Mouse (Mus musculus) hindbrain, postnatal 0 days (tissue): ENCODE measurements around the gene Flot1. TPM values are rescaled to one million over a fixed set of nuclear protein-coding genes. Genes with fewer than 3 reads are reported as not detected.

Experiments used
- ATAC-seq: fragments of 200-750 bp; cut with Nextera tagmentation; 2 replicates; pipeline ENCODE4 v1.8.0; 2017; ENCODE audit warnings: mild to moderate bottlenecking, moderate TSS enrichment, moderate library complexity
- DNase-seq: peaks from one replicate; pipeline ENCODE4 v3.0.0-alpha.2; 2015; ENCODE audit warnings: low spot score
- H3K27ac ChIP-seq: fragments of 300-500 bp; sonication (generic); 2 replicates; pipeline ENCODE4 v1.5.1; 2014; ENCODE audit warnings: mild to moderate bottlenecking
- H3K27me3 ChIP-seq: fragments of 300-500 bp; sonication (generic); 2 replicates; pipeline ENCODE4 v1.6.1; 2014; ENCODE audit warnings: low read length, mixed read lengths; ENCODE audit not compliant: insufficient read depth
- H3K36me3 ChIP-seq: fragments of 300-500 bp; sonication (generic); 2 replicates; pipeline ENCODE4 v1.6.1; 2014; ENCODE audit warnings: low read length, mixed read lengths; ENCODE audit not compliant: insufficient read depth
- H3K4me1 ChIP-seq: fragments of 300-500 bp; sonication (generic); 2 replicates; pipeline ENCODE4 v1.6.1; 2014; ENCODE audit warnings: antibody characterized with exemption, low read length, mixed read lengths; ENCODE audit not compliant: insufficient read depth
- H3K4me2 ChIP-seq: fragments of 300-500 bp; sonication (generic); 2 replicates; pipeline ENCODE4 v1.6.1; 2014; ENCODE audit warnings: low read depth, mild to moderate bottlenecking, low read length, moderate library complexity, mixed read lengths
- H3K4me3 ChIP-seq: fragments of 300-500 bp; sonication (generic); 2 replicates; pipeline ENCODE4 v1.5.1; 2014; ENCODE audit warnings: low read length
- H3K9ac ChIP-seq: fragments of 300-500 bp; sonication (generic); replicated peaks from 2 replicates; pipeline ENCODE4 v1.6.1; 2014; ENCODE audit warnings: mild to moderate bottlenecking, low read length, moderate library complexity, mixed read lengths
- H3K9me3 ChIP-seq: fragments of 300-500 bp; sonication (generic); 2 replicates; pipeline ENCODE4 v1.6.1; 2016; ENCODE audit warnings: low read length, mixed read lengths
- CTCF ChIP-seq: IDR thresholded peaks from 2 replicates; pipeline ENCODE4 v1.5.1; 2016; ENCODE audit warnings: antibody characterized with exemption, control low read depth, low read depth
- WGBS: fragments of 180-500 bp; shearing (Covaris S2); extraction: QIAGEN DNeasy Blood & Tissue Kit; methylation state at CpG from one replicate; pipeline ENCODE4 v1.1.7; 2014; 5-methylcytosine and 5-hydroxymethylcytosine counted together
- polyA plus RNA-seq: library from polyadenylated mRNA; unstranded; fragments of >200 nt; fragmentation: Nextera tagmentation; extraction: Ambion mirVana; gene quantifications from 2 replicates; pipeline ENCODE4 v1.2.1, GENCODE M21; 2015
- total RNA-seq: library from RNA; depleted of rRNA; stranded (reverse); fragments of >200 nt; gene quantifications from 2 replicates; pipeline ENCODE4 v1.2.3, GENCODE M21; 2014; rRNA removed

The Flot1 gene
- total RNA-seq (94.1 and 142 TPM in 2 replicates), polyA plus RNA-seq (162 TPM in 2 replicates)

- peak within 1 kb of the TSS; percentile 77 for H3K9ac ChIP-seq
- peak within 1 kb of the TSS; percentile 70 for H3K4me3 ChIP-seq
- H3K9me3 ChIP-seq, result no peaks in the 10 kb centered on the region
- peaks cover 4% of the 10 kb centered on the region for H3K4me1 ChIP-seq
- DNase-seq, result peak; percentile 92
- H3K27ac ChIP-seq, result peak within 1 kb of the TSS; percentile 82
- H3K27me3 ChIP-seq, result no peaks in the 10 kb centered on the region
- under 1% methylated on average over 39 of the region's 47 CpGs for WGBS
- peak; percentile 15; the same call in 1 of the 2 replicates for TF ChIP-seq CTCF
- H3K4me2 ChIP-seq, result peak within 1 kb of the TSS; percentile 91
- H3K36me3 ChIP-seq, result 0 out of 2 replicates have a peak, but pooled peaks cover 5% of the 10 kb centered on the region
- ATAC-seq, result peak; percentile 88
These were observed at the start of gene Flot1 for GRCm38 (mm10) chr17:35822964-35823937. Gene Flot1, plus strand, starts transcription at chr17:35823230.

GRCm38 (mm10) chr17:35776811-35777609 is 46.0 kb upstream of the Flot1 start:
- TF ChIP-seq CTCF, result peak; percentile 36; the same call in 1 of the 2 replicates
- DNase-seq (peak; percentile 84), ATAC-seq (peak; percentile 83)
- no peak overlapping the region for H3K4me3 ChIP-seq
- no peak overlapping the region for H3K4me2 ChIP-seq
- no peak overlapping the region for H3K9ac ChIP-seq
- no peaks in the 10 kb centered on the region for H3K27me3 ChIP-seq
- peak overlapping the region; percentile 37 for H3K27ac ChIP-seq
- 32% methylated on average over 13 of the region's 13 CpGs for WGBS
- 0 out of 2 replicates have a peak, but pooled peaks cover 3% of the 10 kb centered on the region for H3K4me1 ChIP-seq
- H3K9me3 ChIP-seq, result no peaks in the 10 kb centered on the region
- no peaks in the 10 kb centered on the region for H3K36me3 ChIP-seq

GRCm38 (mm10) chr17:35778965-35779364 is 44.1 kb upstream of the Flot1 start:
- no peak overlapping the region for H3K4me3 ChIP-seq
- no peaks in the 10 kb centered on the region for H3K27me3 ChIP-seq
- no peak for ATAC-seq
- 0 out of 2 replicates have a peak, but pooled peaks cover 3% of the 10 kb centered on the region for H3K4me1 ChIP-seq
- no peaks in the 10 kb centered on the region for H3K36me3 ChIP-seq
- H3K4me2 ChIP-seq, result no peak overlapping the region
- WGBS, result 73% methylated on average over 6 of the region's 6 CpGs
- DNase-seq, result no peak
- H3K9ac ChIP-seq, result no peak overlapping the region
- H3K9me3 ChIP-seq, result no peaks in the 10 kb centered on the region
- no peak for TF ChIP-seq CTCF
- no peak overlapping the region for H3K27ac ChIP-seq

DNA sequence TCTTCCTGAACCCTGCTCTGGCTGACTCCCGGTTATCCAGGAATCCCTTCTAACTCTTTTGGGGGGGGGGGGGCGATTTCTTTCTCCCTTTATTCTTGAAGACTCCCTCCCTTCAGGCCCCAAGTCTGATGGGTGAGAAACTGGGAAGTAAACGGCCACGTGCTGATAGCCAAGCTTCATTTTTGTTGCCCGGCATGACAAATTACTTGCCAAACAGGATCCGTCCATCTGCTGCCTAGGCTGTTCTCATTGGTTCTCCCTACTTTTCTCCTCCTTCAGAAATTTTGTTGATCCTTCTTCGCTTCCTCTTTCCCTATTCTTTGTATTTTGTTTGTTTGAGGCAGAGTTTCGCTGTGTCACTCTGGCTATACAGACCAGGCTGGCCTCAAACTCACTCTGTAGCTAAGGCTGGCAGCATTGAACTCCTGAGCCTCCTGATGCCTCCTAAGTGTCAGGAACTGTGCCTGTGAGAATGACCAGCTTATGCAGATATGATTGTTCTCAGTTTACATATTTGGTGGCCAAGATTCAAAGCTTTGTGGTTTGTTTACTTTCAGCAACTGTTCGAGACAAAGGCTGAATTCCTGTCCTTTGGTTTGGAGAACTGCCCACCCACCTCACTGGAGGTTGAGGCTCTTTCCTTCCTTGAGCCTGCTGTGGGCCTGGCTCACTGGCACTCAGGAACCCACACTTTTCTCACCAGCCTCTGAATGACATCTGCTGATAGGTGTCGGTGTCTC is 43.4 kb upstream of the Flot1 start:
- H3K4me1 ChIP-seq, result 0 out of 2 replicates have a peak, but pooled peaks cover 6% of the 10 kb centered on the region
- H3K27me3 ChIP-seq, result no peaks in the 10 kb centered on the region
- TF ChIP-seq CTCF, result no peak
- H3K9me3 ChIP-seq, result no peaks in the 10 kb centered on the region
- no peak overlapping the region for H3K4me2 ChIP-seq
- no peak overlapping the region for H3K27ac ChIP-seq
- H3K9ac ChIP-seq, result no peak overlapping the region
- WGBS, result 64% methylated on average over 10 of the region's 10 CpGs
- H3K36me3 ChIP-seq, result no peaks in the 10 kb centered on the region
- DNase-seq, result no peak
- no peak overlapping the region for H3K4me3 ChIP-seq
- ATAC-seq, result no peak

DNA sequence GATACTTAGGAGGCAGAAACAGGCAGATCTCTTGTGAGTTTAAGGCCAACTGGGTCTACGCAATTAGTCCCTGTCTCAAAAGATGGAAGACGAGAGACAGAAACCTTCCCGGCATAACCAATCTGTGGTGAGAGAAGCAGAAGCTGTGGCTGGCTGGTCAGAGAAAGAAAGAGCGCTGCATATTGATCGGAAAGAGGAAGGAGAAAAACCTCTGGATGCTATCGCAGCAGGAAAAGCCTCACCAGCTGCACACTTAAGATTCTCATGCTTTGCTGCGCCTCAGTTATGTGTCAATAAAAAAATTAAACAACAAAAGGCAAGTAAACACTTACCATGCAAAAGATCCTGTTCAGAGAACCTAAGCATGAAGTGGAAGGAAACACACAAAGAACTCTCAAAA is 42.7 kb upstream of the Flot1 start:
- H3K9ac ChIP-seq, result no peak overlapping the region
- no peak for TF ChIP-seq CTCF
- 94% methylated on average over 7 of the region's 7 CpGs for WGBS
- H3K4me3 ChIP-seq, result no peak overlapping the region
- no peaks in the 10 kb centered on the region for H3K36me3 ChIP-seq
- DNase-seq (no peak), ATAC-seq (no peak)
- H3K4me1 ChIP-seq, result 0 out of 2 replicates have a peak, but pooled peaks cover 6% of the 10 kb centered on the region
- H3K27ac ChIP-seq, result no peak overlapping the region
- no peaks in the 10 kb centered on the region for H3K27me3 ChIP-seq
- H3K4me2 ChIP-seq, result no peak overlapping the region
- H3K9me3 ChIP-seq, result no peaks in the 10 kb centered on the region

GRCm38 (mm10) chr17:35782398-35782797 is 40.6 kb upstream of the Flot1 start:
- ATAC-seq (no peak), DNase-seq (peak; percentile 15)
- Histone ChIP-seq H3K4me3 (no peak overlapping the region), H3K36me3 (no peaks in the 10 kb centered on the region), H3K9me3 (no peaks in the 10 kb centered on the region), H3K27me3 (no peaks in the 10 kb centered on the region), H3K9ac (no peak overlapping the region), H3K27ac (no peak overlapping the region), H3K4me2 (no peak overlapping the region), H3K4me1 (0 out of 2 replicates have a peak, but pooled peaks cover 3% of the 10 kb centered on the region)
- 80% methylated on average over 2 of the region's 2 CpGs for WGBS
- TF ChIP-seq CTCF, result peak; percentile 50
